Mouse (Mus musculus) heart, postnatal 4 days (tissue): Measurements from ENCODE around the gene Irs3. TPM values are rescaled to one million over a fixed set of nuclear protein-coding genes. Genes with fewer than 3 reads are reported as not detected.

Experiments used
- total RNA-seq, 2 experiments: library from RNA; stranded (reverse); gene quantifications; 2 replicates each; pipeline ENCODE4 v1.2.3; 2021

The Irs3 gene
- total RNA-seq, 2 experiments from 2014 or later = not detected

Other genes starting within 250 kb of the Irs3 start
- gene Zan, start 168.7 kb downstream of the Irs3 start, total RNA-seq = under 1 TPM; 0.05 to 0.07 TPM
- 10 to 100 TPM; 25.1 to 26.0 TPM for gene Pop7, start 143.2 kb downstream of the Irs3 start, total RNA-seq
- gene Gigyf1, start 127.2 kb downstream of the Irs3 start, total RNA-seq = 10 to 100 TPM; 30.5 to 32.4 TPM
- gene Epo, start 112.5 kb downstream of the Irs3 start, total RNA-seq = not detected
- gene Gnb2, start 112.2 kb downstream of the Irs3 start, total RNA-seq = 100 to 1,000 TPM; 560 to 578 TPM
- not detected for gene Actl6b, start 92.2 kb downstream of the Irs3 start, total RNA-seq
- gene Tfr2, start 75.9 kb downstream of the Irs3 start, total RNA-seq = under 1 TPM in 1 of 2 experiments, not detected in 1; 0.10 TPM
- 10 to 100 TPM; 25.2 to 28.8 TPM for gene Mospd3, start 44.7 kb downstream of the Irs3 start, total RNA-seq
- 100 to 1,000 TPM; 133 to 137 TPM for gene Pcolce, start 31.9 kb downstream of the Irs3 start, total RNA-seq
- under 1 TPM; 0.21 to 0.25 TPM for gene Fbxo24, start 16.7 kb downstream of the Irs3 start, total RNA-seq
- 10 to 100 TPM; 19.2 to 21.6 TPM for gene Lrch4, start 16.6 kb downstream of the Irs3 start, total RNA-seq
- 1 to 10 TPM; 4.8 to 6.6 TPM for gene Gm20605, start 16.5 kb downstream of the Irs3 start, total RNA-seq
- gene Sap25, start 4.4 kb downstream of the Irs3 start, total RNA-seq = 1 to 10 TPM; 1.8 to 2.2 TPM
- 10 to 100 TPM; 21.7 to 23.1 TPM for gene Agfg2, start 39.0 kb upstream of the Irs3 start, total RNA-seq
- gene Nyap1, start 95.9 kb upstream of the Irs3 start, total RNA-seq = 1 to 10 TPM; 3.1 to 3.3 TPM
- 100 to 1,000 TPM; 230 to 231 TPM for gene Tsc22d4, start 100.0 kb upstream of the Irs3 start, total RNA-seq
- 10 to 100 TPM; 16.5 to 17.1 TPM for gene Ppp1r35, start 133.1 kb upstream of the Irs3 start, total RNA-seq
- 10 to 100 TPM; 29.0 to 40.3 TPM for gene Mepce, start 141.9 kb upstream of the Irs3 start, total RNA-seq
- gene Zcwpw1, start 142.1 kb upstream of the Irs3 start, total RNA-seq = 1 to 10 TPM; 2.4 to 3.2 TPM
- 1 to 10 TPM in 1 of 2 experiments, under 1 TPM in 1; 0.71 to 2.4 TPM for gene Pilra, start 190.6 kb upstream of the Irs3 start, total RNA-seq
- under 1 TPM in 1 of 2 experiments, not detected in 1; 0.38 TPM for gene Pilrb1, start 212.4 kb upstream of the Irs3 start, total RNA-seq
- 1 to 10 TPM in 1 of 2 experiments, not detected in 1; 1.0 TPM for gene Pilrb2, start 226.1 kb upstream of the Irs3 start, total RNA-seq